Mouse (Mus musculus) stomach, postnatal 0 days (tissue): ENCODE results near the gene Fam53b. TPM values are rescaled to one million over a fixed set of nuclear protein-coding genes. Genes with fewer than 3 reads are reported as not detected.

Source experiments
- ATAC-seq: fragments of 200-750 bp; cut with Nextera tagmentation; 2 replicates; pipeline ENCODE4 v1.8.0; 2017; ENCODE audit not compliant: low FRiP score, low TSS enrichment
- DNase-seq: peaks from one replicate; pipeline ENCODE4 v3.0.0-alpha.2; 2016; ENCODE audit warnings: low spot score
- H3K27ac ChIP-seq: fragments of 300-500 bp; sonication (generic); replicated peaks from 2 replicates; pipeline ENCODE4 v1.5.1; 2014; ENCODE audit warnings: mild to moderate bottlenecking, control low read depth
- H3K27me3 ChIP-seq: fragments of 300-500 bp; sonication (generic); 2 replicates; pipeline ENCODE4 v1.6.1; 2014; ENCODE audit warnings: low read length; ENCODE audit not compliant: control insufficient read depth, insufficient read depth
- H3K36me3 ChIP-seq: fragments of 300-500 bp; sonication (generic); 2 replicates; pipeline ENCODE4 v1.6.1; 2014; ENCODE audit warnings: low read length, mixed read lengths; ENCODE audit not compliant: control insufficient read depth, insufficient read depth
- H3K4me1 ChIP-seq: fragments of 300-500 bp; sonication (generic); replicated peaks from 2 replicates; pipeline ENCODE4 v1.6.1; 2014; ENCODE audit warnings: antibody characterized with exemption; ENCODE audit not compliant: control insufficient read depth, insufficient read depth
- H3K4me2 ChIP-seq: fragments of 300-500 bp; sonication (generic); replicated peaks from 2 replicates; pipeline ENCODE4 v1.6.1; 2014; ENCODE audit warnings: low read depth, mild to moderate bottlenecking, control low read depth, moderate library complexity
- H3K4me3 ChIP-seq: fragments of 300-500 bp; sonication (generic); 2 replicates; pipeline ENCODE4 v1.5.1; 2014; ENCODE audit warnings: low read depth, low read length, control low read depth
- H3K9ac ChIP-seq: fragments of 300-500 bp; sonication (generic); 2 replicates; pipeline ENCODE4 v1.6.1; 2014; ENCODE audit warnings: mild to moderate bottlenecking, low read length, control low read depth, mixed read lengths
- H3K9me3 ChIP-seq: fragments of 300-500 bp; sonication (generic); 2 replicates; pipeline ENCODE4 v1.6.1; 2016; ENCODE audit warnings: low read length; ENCODE audit not compliant: control insufficient read depth
- CTCF ChIP-seq: IDR thresholded peaks from 2 replicates; pipeline ENCODE4 v1.5.1; 2016; ENCODE audit warnings: antibody characterized with exemption, low read depth, mild to moderate bottlenecking, moderate library complexity
- EP300 ChIP-seq: optimal IDR thresholded peaks from 2 replicates; pipeline ENCODE3; 2016; ENCODE audit warnings: antibody characterized with exemption
- WGBS: fragments of 180-500 bp; shearing (Covaris S2); extraction: QIAGEN DNeasy Blood & Tissue Kit; methylation state at CpG from one replicate; pipeline ENCODE4 v1.1.7; 2014; 5-methylcytosine and 5-hydroxymethylcytosine counted together
- polyA plus RNA-seq: library from polyadenylated mRNA; unstranded; fragments of >200 nt; fragmentation: Nextera tagmentation; extraction: Ambion mirVana; gene quantifications from 2 replicates; pipeline ENCODE4 v1.2.1, GENCODE M21; 2015

Fam53b gene
- polyA plus RNA-seq, 1 experiment from 2014 or later = 8.5 TPM

DNA sequence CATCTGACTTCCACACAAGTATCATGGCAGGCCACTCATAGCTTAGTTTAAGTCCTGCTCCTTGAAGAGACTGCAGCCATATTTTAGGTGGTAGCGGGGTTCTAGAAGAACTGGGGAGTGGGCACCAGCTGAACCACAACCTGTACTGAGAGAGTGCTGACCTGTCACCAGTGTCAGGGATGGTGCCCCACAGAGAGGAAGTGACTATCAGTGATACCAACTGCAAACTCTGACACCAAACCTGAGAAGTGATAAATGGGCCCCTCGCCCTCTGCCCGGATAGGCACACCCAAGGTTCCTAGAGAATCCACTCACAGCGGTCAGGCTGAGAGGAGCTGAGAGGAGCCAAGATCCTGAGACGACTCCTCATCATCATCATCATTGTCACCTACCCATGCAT is 8.7 kb downstream of the Fam53b start:
- ATAC-seq (no peak), DNase-seq (no peak)
- H3K4me1 ChIP-seq = peaks cover 18% of the 10 kb centered on the region
- H3K9me3 ChIP-seq = no peaks in the 10 kb centered on the region
- WGBS = 76% methylated on average over 5 of the region's 5 CpGs
- TF ChIP-seq CTCF = no peak
- TF ChIP-seq EP300 = no peak
- H3K9ac ChIP-seq = no peak overlapping the region
- H3K4me3 ChIP-seq = no peak overlapping the region
- H3K27me3 ChIP-seq = no peaks in the 10 kb centered on the region
- no peak overlapping the region for H3K27ac ChIP-seq
- H3K4me2 ChIP-seq = no peak overlapping the region
- H3K36me3 ChIP-seq = no peaks in the 10 kb centered on the region

DNA sequence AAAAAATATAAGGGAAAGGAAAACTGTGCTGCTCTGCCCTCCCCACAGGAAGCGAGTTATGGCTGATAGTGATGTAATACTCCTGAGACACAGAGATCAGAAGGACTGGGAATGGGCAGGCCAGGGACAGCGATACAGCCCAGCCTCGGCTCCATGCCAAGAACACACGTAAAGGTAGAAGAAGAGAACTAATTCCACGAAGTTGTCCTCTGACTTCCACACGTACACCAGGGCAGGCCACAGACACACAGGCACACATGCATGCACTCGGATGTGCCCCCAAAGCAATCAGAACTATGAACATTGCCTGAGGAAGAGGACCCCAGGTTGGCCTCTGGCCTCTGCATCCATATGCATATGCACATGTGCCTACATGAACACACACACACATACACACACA is 9.2 kb downstream of the Fam53b start:
- 67% methylated on average over 7 of the region's 7 CpGs for WGBS
- Histone ChIP-seq H3K4me2 (no peak overlapping the region), H3K9ac (no peak overlapping the region), H3K27ac (no peak overlapping the region), H3K4me1 (peaks cover 14% of the 10 kb centered on the region), H3K4me3 (no peak overlapping the region), H3K9me3 (no peaks in the 10 kb centered on the region), H3K27me3 (no peaks in the 10 kb centered on the region), H3K36me3 (no peaks in the 10 kb centered on the region)
- ATAC-seq (no peak), DNase-seq (peak; percentile 9)
- TF ChIP-seq CTCF (no peak), EP300 (no peak)

DNA sequence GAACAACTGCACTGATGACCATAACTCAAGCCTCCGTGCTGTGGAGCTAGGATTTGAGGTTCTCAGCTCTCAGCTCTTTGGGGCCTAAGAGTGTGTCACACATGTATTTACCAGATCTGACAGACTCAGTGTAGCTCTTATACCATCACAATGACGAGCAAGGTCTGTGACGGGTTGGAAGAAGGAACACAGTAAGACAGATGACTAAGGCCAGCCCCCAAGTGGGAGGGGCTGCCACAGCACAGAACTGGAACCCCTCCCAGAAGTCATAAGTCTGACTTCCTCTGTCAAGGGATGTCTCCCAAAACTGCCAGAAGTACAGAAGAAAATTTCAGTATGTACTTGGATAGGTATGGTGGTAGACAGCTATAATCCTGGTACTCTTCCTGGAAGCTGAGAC is 9.7 kb downstream of the Fam53b start:
- no peak overlapping the region for H3K4me2 ChIP-seq
- ATAC-seq = no peak
- H3K36me3 ChIP-seq = no peaks in the 10 kb centered on the region
- no peaks in the 10 kb centered on the region for H3K9me3 ChIP-seq
- 52% methylated on average over 3 of the region's 3 CpGs for WGBS
- H3K4me1 ChIP-seq = peaks cover 11% of the 10 kb centered on the region
- H3K4me3 ChIP-seq = no peak overlapping the region
- peak overlapping the region; percentile 35 for H3K27ac ChIP-seq
- H3K27me3 ChIP-seq = no peaks in the 10 kb centered on the region
- TF ChIP-seq CTCF (no peak), EP300 (no peak)
- DNase-seq = peak; percentile 14
- no peak overlapping the region for H3K9ac ChIP-seq

DNA sequence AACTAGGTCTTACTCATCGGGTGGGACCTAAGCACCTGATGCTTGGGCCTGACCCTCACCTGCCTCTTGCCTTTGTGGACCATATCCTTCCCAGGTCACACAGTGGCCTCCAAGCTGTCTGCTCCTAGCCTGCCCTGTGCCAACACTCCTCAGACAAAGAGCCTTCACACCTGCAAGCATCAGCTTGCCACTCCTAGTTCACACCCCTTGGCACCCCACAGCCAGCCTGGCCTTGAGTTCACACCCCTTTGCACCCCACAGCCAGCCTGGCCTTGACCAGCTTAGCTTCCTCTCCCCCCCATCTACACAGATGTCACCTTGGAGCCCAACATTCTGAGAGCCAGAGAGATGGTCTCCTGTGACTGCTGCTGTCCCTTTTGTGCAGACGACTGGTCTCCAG is 10.3 kb downstream of the Fam53b start:
- Histone ChIP-seq H3K9ac (no peak overlapping the region), H3K27ac (peak overlapping the region; percentile 35; the same call in 1 of the 2 replicates), H3K4me2 (no peak overlapping the region), H3K9me3 (no peaks in the 10 kb centered on the region), H3K4me3 (no peak overlapping the region), H3K4me1 (peaks cover 7% of the 10 kb centered on the region), H3K36me3 (no peaks in the 10 kb centered on the region), H3K27me3 (no peaks in the 10 kb centered on the region)
- peak; percentile 18; the same call in 1 of the 2 replicates for ATAC-seq
- peak; percentile 18 for DNase-seq
- TF ChIP-seq EP300 (no peak), CTCF (no peak)
- 83% methylated on average over 2 of the region's 2 CpGs for WGBS

DNA sequence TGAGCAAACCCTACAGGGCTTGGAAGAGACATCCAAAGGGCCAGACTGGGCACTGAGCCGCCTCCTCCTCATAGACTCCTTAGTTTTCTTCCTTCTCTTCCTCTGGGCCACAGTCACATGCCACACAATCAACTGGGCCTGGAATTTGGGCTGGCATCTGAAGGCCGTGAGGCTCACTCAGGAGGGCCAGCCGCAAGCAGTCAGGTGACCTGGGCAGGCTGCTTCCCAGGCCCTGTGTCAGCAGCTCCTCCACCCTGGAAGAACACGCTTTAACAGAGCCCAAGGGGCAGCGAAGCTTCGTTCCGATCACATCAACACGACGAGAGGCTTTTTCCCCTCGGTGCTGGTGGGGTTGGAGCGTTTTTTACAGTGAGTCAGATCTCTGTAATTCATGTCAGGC is 11.0 kb downstream of the Fam53b start:
- Histone ChIP-seq H3K27me3 (no peaks in the 10 kb centered on the region), H3K27ac (0 out of 2 replicates have a peak overlapping the region, but pooled peaks have one; percentile 35), H3K36me3 (no peaks in the 10 kb centered on the region), H3K9ac (no peak overlapping the region), H3K4me3 (no peak overlapping the region), H3K4me1 (peaks cover 7% of the 10 kb centered on the region), H3K9me3 (no peaks in the 10 kb centered on the region), H3K4me2 (no peak overlapping the region)
- peak; percentile 13 for DNase-seq
- 69% methylated on average over 11 of the region's 11 CpGs for WGBS
- ATAC-seq = no peak
- no peak for TF ChIP-seq CTCF
- TF ChIP-seq EP300 = no peak

DNA sequence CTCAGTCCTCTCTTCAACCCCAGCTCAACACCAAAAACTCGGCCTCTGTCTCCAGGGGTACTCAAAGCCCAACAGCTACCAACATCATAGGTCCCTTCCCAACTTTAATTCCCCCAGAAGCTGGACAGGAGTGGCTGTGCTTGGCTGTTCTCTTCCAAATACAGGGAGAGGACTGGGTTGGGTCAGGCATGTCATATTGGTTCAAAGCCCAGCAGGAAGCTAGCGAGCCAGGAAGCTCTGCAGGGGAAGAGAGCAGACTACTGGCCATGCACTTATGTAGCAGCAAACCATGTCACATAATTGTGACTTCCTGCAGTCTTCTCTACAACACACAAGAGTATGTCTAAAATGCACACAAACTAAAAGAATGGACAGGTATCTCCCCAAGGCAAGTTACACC is 11.6 kb downstream of the Fam53b start:
- Histone ChIP-seq H3K9ac (no peak overlapping the region), H3K36me3 (no peaks in the 10 kb centered on the region), H3K4me2 (no peak overlapping the region), H3K4me3 (no peak overlapping the region), H3K4me1 (peaks cover 5% of the 10 kb centered on the region), H3K9me3 (no peaks in the 10 kb centered on the region), H3K27me3 (no peaks in the 10 kb centered on the region), H3K27ac (peak overlapping the region; percentile 45; the same call in 1 of the 2 replicates)
- ATAC-seq (no peak), DNase-seq (no peak)
- TF ChIP-seq EP300 = no peak
- peak; percentile 27; the same call in 1 of the 2 replicates for TF ChIP-seq CTCF
- 72% methylated on average over 2 of the region's 2 CpGs for WGBS
